Mouse (Mus musculus): ENCODE results near the gene Ctss. TPM values are rescaled to one million over a fixed set of nuclear protein-coding genes. Genes with fewer than 3 reads are reported as not detected.

Gene Ctss
- total RNA-seq (2021) (10 to 100 TPM; 15.3 to 16.5 TPM), polyA plus RNA-seq (2012; rRNA removed) (10.3 and 12.4 TPM in 2 replicates)
- long read RNA-seq, partial matches to known transcripts: 1 of 5 reads
- long read RNA-seq, other reads (novel, unspliced or antisense): 0 of 5 reads

GRCm38 (mm10) chr3:95526622-95527211 lies at the start of gene Ctss:
TSS of gene Ctss (plus strand) at chr3:95526786.
- no peak within 1 kb of the TSS for H3K9ac ChIP-seq (ENCODE audit: low read depth, low read length)
- WGBS: 77% methylated on average over 8 of the region's 8 CpGs
- H3K79me2 ChIP-seq (replicated peaks; ENCODE audit: control insufficient read depth, insufficient read depth, low read length): no peaks in the 10 kb centered on the region
- H3K4me1 ChIP-seq (ENCODE audit: control insufficient read depth, insufficient read depth, low read length): peaks cover 3% of the 10 kb centered on the region
- DNase-seq: peak; percentile 25 to 31
- no peak within 1 kb of the TSS for H3K27ac ChIP-seq
- no peaks in the 10 kb centered on the region for H3K27me3 ChIP-seq (ENCODE audit: control insufficient read depth, insufficient read depth, low read length)
- intact Hi-C loops (cut with DNase I): no loop called here
- H3K4me3 ChIP-seq: no peak within 1 kb of the TSS
- TF ChIP-seq POLR2A (IDR thresholded peaks at IDR 0.05; ENCODE audit: insufficient read depth, low read depth, low read length): peak; percentile 39; the same call in 1 of the 2 replicates
- TF ChIP-seq CTCF (IDR thresholded peaks at IDR 0.05): no peak
- H3K36me3 ChIP-seq (ENCODE audit: control insufficient read depth, insufficient read depth, low read length): no peaks in the 10 kb centered on the region

GRCm38 (mm10) chr3:95478966-95479365 lies 47.6 kb upstream of the Ctss start:
- no peak for DNase-seq
- 97% methylated on average over 1 of the region's 1 CpGs for WGBS
- Histone ChIP-seq H3K79me2 (replicated peaks; ENCODE audit: control insufficient read depth, insufficient read depth, low read length) (no peaks in the 10 kb centered on the region), H3K36me3 (ENCODE audit: control insufficient read depth, insufficient read depth, low read length) (no peaks in the 10 kb centered on the region; the same call in 1 of the 2 replicates), H3K27me3 (ENCODE audit: control insufficient read depth, insufficient read depth, low read length) (no peaks in the 10 kb centered on the region), H3K4me3 (no peak overlapping the region), H3K4me1 (ENCODE audit: control insufficient read depth, insufficient read depth, low read length) (no peaks in the 10 kb centered on the region), H3K9ac (ENCODE audit: low read depth, low read length) (no peak overlapping the region), H3K27ac (no peak overlapping the region)
- intact Hi-C loops (cut with DNase I): no loop called here
- TF ChIP-seq POLR2A (IDR thresholded peaks at IDR 0.05; ENCODE audit: insufficient read depth, low read depth, low read length): no peak
- TF ChIP-seq CTCF (IDR thresholded peaks at IDR 0.05): no peak
- no peak for TF ChIP-seq EP300 (IDR thresholded peaks at IDR 0.05; ENCODE audit: insufficient read depth, low read depth, low read length)

- H3K9ac ChIP-seq (ENCODE audit: low read depth, low read length): no peak overlapping the region
- intact Hi-C loops (cut with DNase I): no loop called here
- DNase-seq: no peak
- no peak overlapping the region for H3K27ac ChIP-seq
- no peaks in the 10 kb centered on the region for H3K4me1 ChIP-seq (ENCODE audit: control insufficient read depth, insufficient read depth, low read length)
- WGBS: 50% methylated on average over 2 of the region's 2 CpGs
- no peaks in the 10 kb centered on the region for H3K27me3 ChIP-seq (ENCODE audit: control insufficient read depth, insufficient read depth, low read length)
- TF ChIP-seq CTCF (IDR thresholded peaks at IDR 0.05): no peak
- no peak for TF ChIP-seq POLR2A (IDR thresholded peaks at IDR 0.05; ENCODE audit: insufficient read depth, low read depth, low read length)
- no peak for TF ChIP-seq EP300 (IDR thresholded peaks at IDR 0.05; ENCODE audit: insufficient read depth, low read depth, low read length)
- no peaks in the 10 kb centered on the region for H3K79me2 ChIP-seq (replicated peaks; ENCODE audit: control insufficient read depth, insufficient read depth, low read length)
- H3K4me3 ChIP-seq: no peak overlapping the region
- no peaks in the 10 kb centered on the region for H3K36me3 ChIP-seq (ENCODE audit: control insufficient read depth, insufficient read depth, low read length)
These were observed 40.2 kb upstream of the Ctss start for GRCm38 (mm10) chr3:95486421-95486820.

GRCm38 (mm10) chr3:95488679-95489078 lies 37.9 kb upstream of the Ctss start:
- no peak overlapping the region for H3K4me3 ChIP-seq
- no peaks in the 10 kb centered on the region; the same call in 1 of the 2 replicates for H3K36me3 ChIP-seq (ENCODE audit: control insufficient read depth, insufficient read depth, low read length)
- WGBS: 57% methylated on average over 3 of the region's 3 CpGs
- intact Hi-C loops (cut with DNase I): no loop called here
- TF ChIP-seq CTCF (IDR thresholded peaks at IDR 0.05): no peak
- TF ChIP-seq EP300 (IDR thresholded peaks at IDR 0.05; ENCODE audit: insufficient read depth, low read depth, low read length): no peak
- no peak for TF ChIP-seq POLR2A (IDR thresholded peaks at IDR 0.05; ENCODE audit: insufficient read depth, low read depth, low read length)
- H3K4me1 ChIP-seq (ENCODE audit: control insufficient read depth, insufficient read depth, low read length): no peaks in the 10 kb centered on the region
- DNase-seq: no peak
- H3K27ac ChIP-seq: no peak overlapping the region
- no peaks in the 10 kb centered on the region for H3K27me3 ChIP-seq (ENCODE audit: control insufficient read depth, insufficient read depth, low read length)
- no peak overlapping the region for H3K9ac ChIP-seq (ENCODE audit: low read depth, low read length)
- H3K79me2 ChIP-seq (replicated peaks; ENCODE audit: control insufficient read depth, insufficient read depth, low read length): no peaks in the 10 kb centered on the region

GRCm38 (mm10) chr3:95490238-95490637 lies 36.3 kb upstream of the Ctss start:
- TF ChIP-seq POLR2A (IDR thresholded peaks at IDR 0.05; ENCODE audit: insufficient read depth, low read depth, low read length) (no peak), CTCF (IDR thresholded peaks at IDR 0.05) (no peak), EP300 (IDR thresholded peaks at IDR 0.05; ENCODE audit: insufficient read depth, low read depth, low read length) (no peak)
- no peak overlapping the region for H3K4me3 ChIP-seq
- H3K36me3 ChIP-seq (ENCODE audit: control insufficient read depth, insufficient read depth, low read length): peaks cover 2% of the 10 kb centered on the region
- no peaks in the 10 kb centered on the region for H3K4me1 ChIP-seq (ENCODE audit: control insufficient read depth, insufficient read depth, low read length)
- intact Hi-C loops (cut with DNase I): no loop called here
- no peaks in the 10 kb centered on the region for H3K27me3 ChIP-seq (ENCODE audit: control insufficient read depth, insufficient read depth, low read length)
- DNase-seq: no peak
- WGBS: 95% methylated on average over 2 of the region's 2 CpGs
- no peak overlapping the region for H3K9ac ChIP-seq (ENCODE audit: low read depth, low read length)
- no peak overlapping the region for H3K27ac ChIP-seq
- H3K79me2 ChIP-seq (replicated peaks; ENCODE audit: control insufficient read depth, insufficient read depth, low read length): no peaks in the 10 kb centered on the region

GRCm38 (mm10) chr3:95494342-95494741 lies 32.2 kb upstream of the Ctss start:
- H3K4me1 ChIP-seq (ENCODE audit: control insufficient read depth, insufficient read depth, low read length): peaks cover 2% of the 10 kb centered on the region
- H3K27ac ChIP-seq: no peak overlapping the region
- no peak for TF ChIP-seq POLR2A (IDR thresholded peaks at IDR 0.05; ENCODE audit: insufficient read depth, low read depth, low read length)
- TF ChIP-seq CTCF (IDR thresholded peaks at IDR 0.05): peak; percentile 76
- no peak for TF ChIP-seq EP300 (IDR thresholded peaks at IDR 0.05; ENCODE audit: insufficient read depth, low read depth, low read length)
- peaks cover 4% of the 10 kb centered on the region for H3K36me3 ChIP-seq (ENCODE audit: control insufficient read depth, insufficient read depth, low read length)
- intact Hi-C loops (cut with DNase I): no loop called here
- DNase-seq: peak; percentile 39 to 70
- WGBS: 69% methylated on average over 6 of the region's 6 CpGs
- no peaks in the 10 kb centered on the region for H3K79me2 ChIP-seq (replicated peaks; ENCODE audit: control insufficient read depth, insufficient read depth, low read length)
- H3K4me3 ChIP-seq: no peak overlapping the region
- no peaks in the 10 kb centered on the region for H3K27me3 ChIP-seq (ENCODE audit: control insufficient read depth, insufficient read depth, low read length)
- no peak overlapping the region for H3K9ac ChIP-seq (ENCODE audit: low read depth, low read length)
